Mouse (Mus musculus): Measurements from ENCODE around the gene Tspan12.

Tspan12 gene

DNA sequence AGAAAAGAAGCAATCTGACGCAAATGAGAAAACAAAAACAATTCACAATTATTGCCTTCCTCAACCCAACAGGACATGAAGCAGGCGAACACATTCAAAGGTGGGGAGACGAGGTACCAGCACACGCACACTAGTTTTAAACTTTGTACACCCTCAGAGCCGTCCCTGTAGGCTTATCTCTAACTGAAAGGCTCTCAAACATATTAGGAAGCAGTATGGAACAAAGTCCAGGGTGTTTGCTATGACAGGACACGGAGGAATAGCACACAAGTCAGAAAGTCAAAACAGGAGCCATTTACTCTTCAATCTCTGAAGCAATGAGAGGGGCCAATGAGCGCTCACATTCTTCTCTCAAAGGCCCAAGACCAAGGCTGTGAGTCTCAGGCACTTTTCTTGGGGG lies 24.3 kb downstream of the Tspan12 start:
- 95% methylated on average over 7 of the region's 7 CpGs for WGBS

DNA sequence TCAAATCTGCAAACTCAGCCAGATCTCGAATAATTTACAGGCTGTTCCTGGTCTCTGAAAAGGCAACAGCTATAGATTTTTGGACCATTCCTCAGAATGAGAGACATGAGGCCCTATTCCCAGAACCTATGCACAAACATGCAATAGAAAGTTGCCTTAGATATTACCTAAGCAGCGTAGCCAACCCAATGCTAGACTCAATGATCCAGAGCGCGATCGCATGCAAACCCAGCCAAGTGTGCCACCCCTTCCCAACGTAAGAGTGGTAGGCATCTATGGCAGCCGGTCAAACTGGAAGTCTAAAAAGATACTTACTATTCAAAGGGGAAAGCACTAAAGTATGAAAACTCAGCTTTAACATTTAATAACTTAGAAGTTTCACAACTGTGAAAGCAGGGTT lies 28.6 kb downstream of the Tspan12 start:
- WGBS, result 92% methylated on average over 7 of the region's 7 CpGs

DNA sequence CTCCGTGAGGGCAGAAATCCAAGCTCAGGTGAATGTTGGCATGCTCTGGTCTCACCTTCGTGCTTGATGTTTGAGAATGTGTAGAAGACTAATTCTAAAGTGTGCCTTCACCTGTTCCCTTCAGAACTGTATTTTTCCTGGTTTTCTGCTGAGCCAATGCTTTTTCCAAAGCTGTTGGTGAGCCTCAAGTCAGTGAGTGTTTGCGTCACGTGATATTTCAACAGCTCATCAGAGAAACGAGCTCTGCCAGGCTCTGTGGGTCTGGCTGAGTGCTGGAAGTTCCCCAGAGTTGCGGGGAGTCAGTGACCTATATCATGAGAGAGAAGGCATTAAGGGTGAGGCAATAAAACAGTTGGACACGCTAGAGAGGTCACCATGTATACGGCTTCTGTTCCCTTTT lies 29.0 kb downstream of the Tspan12 start:
- 83% methylated on average over 8 of the region's 8 CpGs for WGBS

DNA sequence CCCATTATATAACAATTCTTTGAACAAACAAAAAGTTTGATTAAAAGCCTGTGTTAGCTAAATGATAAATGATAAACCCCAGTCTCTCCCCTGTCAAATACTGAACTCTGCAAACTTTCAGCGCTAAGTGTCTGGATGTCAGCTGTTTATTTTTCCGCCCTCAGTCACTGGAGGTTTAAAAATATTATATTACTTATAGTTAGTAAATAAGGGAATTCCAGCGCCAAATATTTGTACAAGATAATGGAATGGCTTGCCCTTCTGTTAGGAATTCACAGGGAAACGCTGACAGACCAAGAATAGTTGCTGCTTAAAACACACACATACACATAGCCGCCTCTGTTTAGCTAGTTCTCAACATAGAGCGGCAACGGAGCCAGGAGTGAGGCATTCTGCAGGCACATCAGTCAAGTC lies 29.6 kb downstream of the Tspan12 start:
- WGBS, result 73% methylated on average over 7 of the region's 7 CpGs

DNA sequence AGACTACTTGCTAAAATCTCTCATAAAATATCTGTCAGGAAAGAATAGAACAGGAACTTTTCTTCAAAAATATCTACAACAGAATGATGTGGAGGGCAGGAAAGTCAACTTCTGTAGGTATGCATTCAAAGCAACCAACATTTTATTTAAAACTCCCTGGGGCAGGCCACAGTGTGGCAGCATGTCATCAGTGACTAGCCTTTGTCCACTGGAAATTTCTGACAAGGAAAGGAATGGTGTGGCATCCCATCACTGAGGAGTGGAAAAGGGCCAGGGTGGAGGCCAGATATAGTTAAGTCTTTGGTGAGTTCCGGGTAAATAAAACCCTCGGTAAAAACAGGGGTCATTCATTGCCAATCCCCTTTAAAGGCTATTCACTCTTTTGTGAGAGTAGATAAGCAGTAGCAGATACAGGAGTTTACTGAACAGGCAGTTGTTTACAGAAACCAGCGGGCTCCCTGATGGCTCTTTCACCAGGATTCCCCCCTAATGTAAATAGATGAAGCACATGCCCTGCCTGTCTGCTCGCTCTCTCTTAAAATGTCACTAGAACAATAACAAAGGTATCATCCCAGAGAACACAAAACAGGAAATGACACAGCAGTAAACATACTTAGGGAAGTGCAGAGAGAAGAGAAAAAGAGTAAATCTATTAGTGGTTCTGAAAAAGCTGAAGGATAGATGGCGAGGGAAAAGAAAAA lies 34.1 kb downstream of the Tspan12 start:
- 60% methylated on average over 5 of the region's 5 CpGs for WGBS

DNA sequence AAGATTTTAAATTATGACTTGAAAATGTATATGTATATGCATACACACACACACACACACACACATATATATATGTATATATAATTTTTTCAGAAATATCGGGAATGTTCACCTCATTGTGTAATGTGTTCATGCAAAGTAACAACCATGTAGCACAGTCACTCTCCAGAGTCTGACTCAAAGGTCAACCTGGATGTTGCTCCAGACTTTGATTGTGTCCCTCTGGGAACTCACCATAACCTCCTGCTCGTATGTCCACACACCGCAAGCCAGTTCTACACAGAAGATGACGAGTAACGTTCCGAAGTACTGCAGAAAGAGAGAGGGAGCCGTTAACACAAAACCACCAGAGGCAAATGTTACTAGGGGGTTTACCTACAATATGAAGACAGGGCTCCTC lies 46.3 kb downstream of the Tspan12 start:
- 97% methylated on average over 7 of the region's 7 CpGs for WGBS

DNA sequence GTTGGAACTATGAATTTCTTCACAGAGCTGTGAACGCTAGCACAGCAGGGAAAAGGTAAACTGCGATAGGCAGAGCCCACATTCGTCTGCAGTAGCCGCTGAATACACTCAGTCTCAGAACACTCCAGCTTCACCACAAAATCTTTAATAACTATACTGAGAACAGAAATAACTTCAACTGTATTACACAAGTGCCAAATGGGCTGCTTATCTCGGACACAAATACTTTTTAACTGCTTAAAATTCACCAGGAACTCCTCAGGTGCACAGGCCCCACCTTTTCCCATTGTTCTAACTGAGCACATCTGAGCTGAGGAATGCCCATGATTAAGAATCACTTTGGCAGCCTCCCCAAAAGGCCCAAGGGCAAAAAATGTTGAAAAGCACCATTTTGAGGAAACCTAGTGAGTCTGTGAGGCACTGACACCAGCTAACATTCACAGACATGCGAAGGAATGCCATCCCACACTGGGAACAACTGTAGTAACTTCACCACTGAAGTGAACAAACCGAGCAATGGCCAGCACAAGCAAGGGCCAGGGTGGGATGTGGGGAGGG lies 47.2 kb downstream of the Tspan12 start:
- 78% methylated on average over 7 of the region's 7 CpGs for WGBS

DNA sequence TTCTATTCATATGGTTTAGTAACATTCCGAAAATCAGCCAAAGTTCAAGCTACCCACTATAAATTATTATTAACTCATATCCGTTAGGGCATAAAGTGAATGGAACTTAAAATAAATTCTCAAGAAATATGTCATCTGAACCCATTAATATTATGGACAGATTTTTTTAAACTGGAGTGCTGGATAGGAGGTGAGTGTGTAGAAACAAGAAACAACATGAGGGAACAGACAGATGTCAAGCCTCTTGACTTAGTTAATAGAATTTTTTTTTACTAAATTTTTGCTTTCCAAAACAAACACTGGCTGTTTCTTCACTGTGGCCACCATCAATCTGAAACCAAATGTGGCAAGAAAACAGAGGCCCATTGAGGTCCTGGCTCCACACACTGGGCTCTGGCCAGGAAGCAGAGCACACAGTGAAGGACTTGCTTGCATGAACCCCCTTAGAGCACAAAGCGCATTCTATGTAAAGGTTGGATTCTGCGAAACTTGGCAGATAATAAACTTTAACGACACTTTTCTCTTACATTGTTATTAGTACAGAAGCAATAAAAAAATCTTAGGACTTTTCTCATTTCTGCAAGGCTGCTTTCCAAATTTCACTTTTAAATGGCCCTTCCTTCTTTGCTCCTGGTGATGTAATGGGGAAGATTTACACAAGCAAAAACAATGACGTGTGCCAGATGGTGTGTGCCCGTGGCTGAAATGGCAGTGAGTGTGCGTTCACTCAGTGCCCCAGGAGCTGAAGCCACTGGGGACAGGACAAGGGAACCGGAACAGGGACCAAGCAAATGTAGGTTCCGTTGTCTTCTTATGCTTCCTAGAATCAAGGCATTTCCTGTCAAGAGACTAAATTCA lies 48.6 kb downstream of the Tspan12 start:
- WGBS, result 62% methylated on average over 10 of the region's 10 CpGs

DNA sequence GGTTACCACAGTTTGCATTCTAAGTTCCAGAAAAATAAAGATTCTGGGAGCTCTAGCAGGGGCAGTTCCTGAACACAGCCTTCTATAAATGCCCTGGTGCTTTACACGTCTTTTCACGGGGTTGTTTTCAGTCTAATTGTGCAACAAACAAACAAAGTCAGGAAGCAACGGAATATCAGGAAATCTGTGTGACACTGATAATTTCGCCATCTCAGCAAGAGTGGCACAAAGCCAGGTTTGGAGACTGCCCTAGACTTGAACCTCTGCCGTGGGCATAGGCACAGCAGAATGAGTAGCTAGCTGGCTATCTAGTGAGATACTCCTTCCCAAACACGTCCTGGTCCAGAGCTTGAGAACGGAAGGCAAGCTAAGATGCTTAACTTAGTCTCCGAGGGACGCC lies 53.7 kb downstream of the Tspan12 start:
- WGBS, result 85% methylated on average over 9 of the region's 9 CpGs

DNA sequence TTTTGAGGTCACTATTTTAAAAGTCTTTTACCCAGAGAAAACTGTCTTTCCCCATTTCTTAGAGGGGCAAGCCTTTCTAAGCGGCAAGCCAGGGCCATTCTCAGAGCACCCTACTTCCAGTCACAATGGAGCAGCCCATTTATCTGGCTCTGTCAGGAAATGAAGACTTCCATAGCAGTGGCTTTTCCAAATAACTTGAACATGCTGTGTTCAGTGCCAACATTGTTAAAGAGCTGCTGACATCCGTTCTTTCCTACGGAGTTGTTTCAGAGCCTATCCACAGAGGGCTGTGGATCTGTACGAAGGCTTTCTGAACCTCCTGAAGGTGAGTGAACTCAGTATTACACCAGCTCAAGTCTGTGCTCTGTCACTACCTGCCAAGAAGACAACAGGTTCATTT lies 55.2 kb downstream of the Tspan12 start:
- 75% methylated on average over 4 of the region's 4 CpGs for WGBS

DNA sequence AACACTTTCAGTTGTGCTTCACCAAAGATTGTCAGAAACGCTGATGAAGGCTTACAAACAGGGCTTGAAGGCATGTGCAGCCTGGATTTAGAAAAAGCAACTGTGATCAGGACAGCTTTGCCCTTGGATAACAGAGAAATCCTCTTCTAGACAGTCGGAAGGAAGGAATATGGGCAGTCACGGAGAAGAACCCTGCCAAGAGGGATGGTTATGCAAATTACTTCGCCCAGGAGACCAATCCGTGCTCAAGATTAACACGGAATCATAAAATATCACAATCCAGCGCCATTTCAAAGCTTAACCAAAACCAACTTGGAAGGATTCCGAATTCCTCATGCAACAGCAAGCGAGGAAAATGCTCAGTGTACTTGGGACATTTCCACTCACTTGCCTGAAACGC lies 55.9 kb downstream of the Tspan12 start:
- 65% methylated on average over 10 of the region's 10 CpGs for WGBS

DNA sequence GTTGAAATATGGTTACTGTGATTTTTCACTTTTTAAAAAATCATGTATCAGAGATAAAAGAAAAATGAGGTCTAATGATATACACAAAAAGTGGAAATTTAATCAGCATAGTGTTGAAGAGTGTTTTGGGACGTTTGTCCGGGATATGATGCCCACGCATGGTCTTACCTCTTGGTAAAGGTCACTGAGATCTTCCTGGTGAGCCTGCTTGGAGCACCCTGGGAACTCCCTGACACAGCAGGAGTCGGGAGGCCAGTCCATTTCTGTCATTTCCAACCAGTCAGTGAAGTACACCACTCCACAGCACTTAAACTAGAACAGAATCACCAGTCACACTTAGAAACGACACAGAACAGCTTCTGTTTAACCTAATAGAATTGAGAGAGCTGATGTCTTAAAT lies 56.9 kb downstream of the Tspan12 start:
- 83% methylated on average over 5 of the region's 5 CpGs for WGBS

DNA sequence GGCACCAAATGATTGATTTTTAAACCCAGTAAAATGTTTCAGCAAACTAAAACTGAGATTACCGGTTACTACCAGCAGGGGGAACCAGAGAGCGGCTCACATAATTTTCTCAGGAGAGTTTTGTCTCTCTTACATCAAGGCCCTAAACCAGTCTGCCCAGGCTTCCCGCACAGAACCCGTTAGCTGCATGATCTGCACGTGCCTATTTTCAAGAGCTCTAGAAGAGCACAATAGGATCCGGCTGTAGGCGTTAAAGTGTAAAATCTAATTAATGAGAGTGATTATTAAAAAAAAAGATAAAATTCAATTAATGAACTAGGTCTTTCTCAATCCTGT lies 57.3 kb downstream of the Tspan12 start:
- 7% methylated on average over 7 of the region's 7 CpGs for WGBS

DNA sequence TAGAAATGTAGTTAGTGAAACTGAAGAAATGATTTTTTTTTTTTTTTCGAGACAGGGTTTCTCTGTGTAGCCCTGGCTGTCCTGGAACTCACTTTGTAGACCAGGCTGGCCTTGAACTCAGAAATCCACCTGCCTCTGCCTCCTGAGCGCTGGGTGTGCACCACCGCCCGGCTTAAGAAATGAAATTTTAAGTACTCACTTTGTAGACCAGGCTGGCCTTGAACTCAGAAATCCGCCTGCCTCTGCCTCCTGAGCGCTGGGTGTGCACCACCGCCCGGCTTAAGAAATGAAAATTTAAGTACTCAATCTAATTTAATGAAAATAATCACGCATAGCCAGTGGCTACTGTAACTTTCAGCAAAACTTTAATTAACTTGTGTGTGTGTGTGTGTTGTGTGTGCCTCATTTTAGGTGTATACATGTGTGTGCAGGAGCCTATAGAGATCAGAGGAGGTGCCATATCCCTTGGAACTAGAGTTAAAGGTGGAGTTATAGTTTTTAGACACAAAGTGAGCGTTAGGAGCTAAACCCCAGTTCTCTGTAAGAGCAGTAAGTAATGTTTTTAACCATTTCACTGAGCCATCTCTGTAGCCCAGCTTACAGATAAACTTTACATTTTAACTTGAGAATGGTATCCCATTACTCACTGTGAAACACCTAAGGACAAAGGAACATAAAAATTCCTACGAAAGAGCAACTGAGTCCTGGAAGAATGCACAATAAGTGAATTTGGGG lies 57.8 kb downstream of the Tspan12 start:
- WGBS, result 84% methylated on average over 11 of the region's 11 CpGs

DNA sequence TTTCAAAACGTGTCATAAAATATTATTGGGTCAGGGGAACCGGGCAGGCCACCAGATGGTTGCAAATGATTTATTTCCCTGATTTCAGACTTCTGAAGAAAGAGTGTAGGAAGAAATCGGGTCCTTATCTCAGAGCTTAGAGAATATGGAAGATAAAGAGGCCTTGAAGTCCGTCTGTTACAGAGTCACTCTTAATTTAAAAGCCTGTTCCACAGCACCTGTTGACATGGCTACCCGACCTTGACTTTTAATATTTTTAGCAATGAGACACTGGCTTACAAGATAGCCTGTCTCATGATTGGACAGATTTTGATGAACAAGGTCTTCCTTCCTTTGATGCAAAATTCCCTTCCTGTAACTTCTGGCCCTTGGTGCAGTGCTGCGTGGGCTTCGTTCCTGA lies 61.0 kb downstream of the Tspan12 start:
- 87% methylated on average over 7 of the region's 7 CpGs for WGBS

DNA sequence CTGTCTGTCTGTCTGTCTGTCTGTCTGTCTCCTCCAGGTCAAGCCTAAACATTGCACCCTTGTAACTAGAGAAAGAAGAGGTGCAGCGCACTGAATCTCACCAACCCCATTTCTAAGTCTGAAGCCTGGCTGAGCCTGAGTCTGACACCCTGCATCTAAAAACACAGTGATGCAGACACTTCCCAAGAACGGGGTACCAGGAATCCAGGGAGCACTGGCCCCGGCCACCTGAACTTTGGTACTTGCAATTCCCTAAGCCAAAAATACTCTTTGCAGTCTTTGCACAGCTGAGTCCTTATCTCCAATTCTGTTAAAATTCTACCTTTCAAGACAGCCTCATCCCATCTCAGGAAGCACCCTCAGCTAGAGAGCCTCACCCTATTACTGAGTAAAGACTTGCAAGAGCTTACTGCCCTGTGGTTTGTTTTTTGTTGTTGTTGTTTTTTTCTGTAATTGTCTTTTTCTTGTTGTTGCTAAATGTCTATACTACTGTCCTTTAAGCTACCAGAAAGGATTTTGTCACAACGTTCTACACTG lies 61.7 kb downstream of the Tspan12 start:
- WGBS, result 86% methylated on average over 4 of the region's 4 CpGs

DNA sequence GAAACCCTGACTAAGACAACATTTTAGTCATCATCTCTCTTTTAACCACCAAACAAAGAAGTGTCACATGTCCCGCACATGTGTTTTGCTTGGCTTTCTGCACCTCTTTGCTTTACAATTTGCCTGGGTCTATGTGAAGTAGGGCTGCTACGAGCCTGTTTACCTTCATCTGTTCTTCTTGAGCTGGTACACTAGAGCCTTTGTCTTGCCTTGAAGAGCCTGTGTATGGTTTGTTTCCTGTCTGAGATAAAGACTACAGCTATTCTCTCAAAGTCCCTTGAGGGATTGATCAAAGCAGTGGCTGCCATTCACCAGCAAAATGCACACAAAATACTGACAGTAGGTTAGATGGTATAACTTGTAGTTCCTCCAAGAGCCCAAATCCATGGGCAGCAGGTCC lies 62.3 kb downstream of the Tspan12 start:
- WGBS, result 72% methylated on average over 2 of the region's 2 CpGs

DNA sequence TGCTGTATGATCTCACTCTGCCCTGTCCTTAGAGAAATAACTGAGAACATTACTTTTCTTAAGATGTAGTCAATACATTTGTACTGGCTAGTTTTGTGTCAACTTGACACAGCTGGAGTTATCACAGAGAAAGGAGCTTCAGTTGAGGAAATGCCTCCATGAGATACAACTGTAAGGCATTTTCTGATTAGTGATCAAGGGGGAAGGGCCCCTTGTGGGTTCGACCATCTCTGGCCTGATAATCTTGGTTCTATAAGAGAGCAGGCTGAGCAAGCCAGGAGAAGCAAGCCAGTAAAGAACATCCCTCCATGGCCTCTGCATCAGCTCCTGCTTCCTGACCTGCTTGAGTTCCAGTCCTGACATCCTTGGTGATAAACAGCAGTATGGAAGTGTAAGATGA lies 62.7 kb downstream of the Tspan12 start:
- WGBS, result 83% methylated on average over 1 of the region's 1 CpGs

DNA sequence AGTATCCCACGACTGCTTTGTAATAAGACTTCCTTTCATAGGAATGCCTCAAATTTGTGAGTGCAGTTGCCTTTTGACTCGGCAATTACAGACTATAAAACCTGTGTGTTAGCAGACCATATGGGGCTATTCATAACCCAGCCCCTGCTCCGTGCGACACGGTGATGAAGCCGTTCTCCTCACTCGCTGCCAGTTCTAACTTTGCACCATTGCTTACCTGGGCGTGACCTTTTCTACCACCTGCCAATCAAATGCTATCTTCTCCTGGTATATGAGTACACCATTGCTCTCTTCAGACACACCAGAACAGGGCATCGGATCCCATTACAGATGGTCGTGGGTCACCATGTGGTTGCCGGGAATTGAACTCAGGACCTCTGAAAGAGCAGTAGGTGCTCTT lies 64.6 kb downstream of the Tspan12 start:
- 77% methylated on average over 11 of the region's 11 CpGs for WGBS

DNA sequence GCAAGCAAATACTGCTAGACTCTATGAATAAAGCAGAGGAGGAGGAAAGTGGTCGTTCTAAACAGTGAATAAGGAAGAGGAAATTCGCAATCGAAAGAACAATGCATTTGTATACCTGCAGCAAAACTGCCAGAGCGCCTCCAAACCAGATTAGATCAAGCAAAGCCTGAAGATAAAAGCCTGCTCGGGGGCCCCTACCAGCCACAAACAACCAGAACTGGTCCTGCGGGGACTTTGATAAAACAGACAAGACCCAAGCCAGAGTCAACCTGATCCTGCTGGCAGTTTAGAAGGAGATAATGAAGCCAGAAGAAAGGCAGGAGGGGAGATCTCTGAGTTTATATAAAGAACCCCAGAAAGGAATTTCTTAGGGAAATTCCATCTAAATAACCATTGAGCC lies 65.0 kb downstream of the Tspan12 start:
- WGBS, result 50% methylated on average over 6 of the region's 6 CpGs

DNA sequence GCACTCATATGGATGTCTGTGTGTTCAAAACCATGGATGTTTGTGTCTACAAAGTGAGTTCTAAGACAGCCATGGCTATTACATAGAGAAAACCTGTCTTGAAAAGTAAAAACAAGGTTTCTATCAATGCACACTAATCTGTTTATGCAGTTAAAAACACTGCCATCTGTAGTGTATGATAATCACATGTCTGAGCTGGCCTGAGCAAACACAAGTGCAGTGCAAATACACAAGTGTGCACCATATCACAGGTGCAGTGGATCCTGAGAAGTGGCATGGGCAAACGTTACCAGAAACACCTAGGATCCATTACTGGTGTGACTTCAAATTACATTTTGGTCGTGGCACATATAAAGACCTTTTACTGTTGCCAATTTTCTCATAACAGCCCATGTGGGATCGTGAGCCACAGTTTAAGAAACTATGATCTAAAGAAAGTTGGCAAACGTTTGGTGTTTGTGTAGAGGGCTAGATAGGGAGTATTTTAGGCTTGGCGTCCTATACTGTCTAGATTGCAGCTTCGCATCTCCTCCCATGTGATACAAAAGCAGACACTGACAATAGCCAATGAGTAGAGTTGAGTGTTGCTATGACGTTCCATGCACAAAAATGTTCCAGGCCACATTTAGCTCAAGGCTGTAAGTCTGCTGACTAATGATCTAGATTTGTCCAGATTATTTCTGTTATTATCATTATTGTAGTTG lies 78.0 kb downstream of the Tspan12 start:
- WGBS, result 52% methylated on average over 7 of the region's 7 CpGs

DNA sequence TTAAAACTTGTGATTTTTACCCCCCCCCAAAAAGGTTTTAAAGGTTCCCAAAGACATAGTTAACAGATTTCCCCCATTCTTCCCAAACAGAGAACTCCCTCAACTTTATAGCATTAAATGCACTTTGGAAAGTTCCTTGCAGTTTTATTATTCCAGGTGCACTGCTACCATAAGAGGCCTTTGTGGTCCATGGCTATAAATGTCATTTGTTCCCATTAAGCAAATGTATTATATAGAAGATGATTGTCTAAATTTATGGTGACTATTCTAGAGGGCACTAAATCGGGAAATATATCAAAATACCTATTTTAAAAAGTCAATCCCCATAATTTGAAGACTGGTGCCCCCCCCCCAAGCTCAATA lies 82.9 kb downstream of the Tspan12 start:
- 94% methylated on average over 1 of the region's 1 CpGs for WGBS

Measured in cerebral cortex, adult 2 months (tissue).